ENCODE assay signal across 22 mouse cellular contexts in the genomic region with DNA sequence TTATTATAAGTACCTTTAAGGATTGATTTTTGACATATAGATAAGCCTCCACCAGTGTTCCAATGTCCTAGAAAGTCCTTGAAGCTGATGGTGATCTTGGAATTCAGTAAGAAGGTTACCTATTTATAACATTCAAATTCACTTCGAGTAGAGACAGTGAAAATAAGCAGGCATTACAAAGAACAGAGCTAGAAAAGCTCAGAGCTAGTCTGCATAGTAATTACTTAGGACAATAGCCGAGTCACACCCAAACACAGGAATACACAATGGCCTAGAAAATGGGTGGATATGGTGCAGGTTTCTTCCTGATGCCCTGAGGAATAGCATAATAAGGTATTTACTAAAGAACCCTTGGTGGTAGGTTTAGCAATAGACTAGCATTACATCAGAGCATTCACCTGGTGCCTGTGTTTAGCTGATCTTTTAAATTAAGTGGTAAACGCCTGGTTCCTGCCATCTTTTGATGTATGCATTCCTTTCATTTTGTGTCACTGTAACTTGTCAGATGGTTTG.
DNase-seq lines count a peak whose midpoint lies in the region; TF ChIP-seq lines count a peak whose summit lies in the region.
"Had no signal": no experiment of that assay in that cellular context is flagged by ENCODE, and none has a peak within 500 bp of the region (broad histone marks: within the 10 kb centered on the region; RNA-seq: fewer than 3 reads in every experiment).

No protein-coding gene starts in this region.

- peaks cover 5% of the 10 kb centered on the region for H3K9me3 ChIP-seq in ES-Bruce4 (replicated peaks; ENCODE audit: control insufficient read depth, insufficient read depth, low read length, poor library complexity, severe bottlenecking)
- H3K9me3 ChIP-seq: embryonic facial prominence, embryonic 13.5 days; embryonic facial prominence, embryonic 15.5 days; forebrain, embryonic 10.5 days; forebrain, embryonic 12.5 days had no signal

- 0 out of 2 replicates have a peak, but pooled peaks have one; percentile 56 for TF ChIP-seq EP300 in ES-Bruce4 (IDR thresholded peaks at IDR 0.05; ENCODE audit: insufficient read depth, low read depth, low read length)

- peaks cover 3% of the 10 kb centered on the region for H3K4me1 ChIP-seq in ES-Bruce4 (ENCODE audit: control insufficient read depth, insufficient read depth, low read length)
- H3K4me1 ChIP-seq: embryonic facial prominence, embryonic 13.5 days; embryonic facial prominence, embryonic 15.5 days; forebrain, embryonic 10.5 days; forebrain, embryonic 12.5 days had no signal

- no peak for TF ChIP-seq CTCF in ES-Bruce4 (IDR thresholded peaks at IDR 0.05; ENCODE audit: low read depth, low read length)

- no peak overlapping the region for H3K9ac ChIP-seq in ES-Bruce4 (ENCODE audit: low read depth, poor library complexity, severe bottlenecking)
- H3K9ac ChIP-seq: embryonic facial prominence, embryonic 13.5 days; embryonic facial prominence, embryonic 15.5 days; forebrain, embryonic 12.5 days had no signal

- DNase-seq in ES-CJ7 (ENCODE audit: low read depth, low spot score) (peak; percentile 91), R1 (ENCODE audit: low read depth, low spot score) (peak; percentile 95)
- DNase-seq in right cerebral cortex, adult 2 months (ENCODE audit: low spot score in 2 of 2): no peak
- no peak for DNase-seq in thymus, postnatal 10 days (ENCODE audit: low spot score in 2 of 2)
- no peak for DNase-seq in right cerebral cortex, adult 18-20 months
- DNase-seq: adrenal gland, adult 2 months; adrenal gland, postnatal 10 days; adrenal gland, postnatal 25 days; cerebellum, adult 11 months; cerebellum, adult 18-20 months; cerebellum, adult 8-10 months; cerebellum, adult 9-11 months; cerebellum, postnatal 14 days; cerebellum, postnatal 36 days; embryo, embryonic 11 days had no signal

- no peak for TF ChIP-seq POLR2A in ES-Bruce4 (IDR thresholded peaks at IDR 0.05; ENCODE audit: insufficient read depth, low read length)

- H3K27me3 ChIP-seq in ES-Bruce4 (ENCODE audit: control insufficient read depth, insufficient read depth, low read length, poor library complexity, severe bottlenecking): no peaks in the 10 kb centered on the region
- H3K27me3 ChIP-seq: embryonic facial prominence, embryonic 13.5 days; embryonic facial prominence, embryonic 15.5 days; forebrain, embryonic 12.5 days had no signal

- peak overlapping the region; percentile 99 for H3K27ac ChIP-seq in ES-Bruce4 (ENCODE audit: insufficient read depth, low read length)
- H3K27ac ChIP-seq: embryonic facial prominence, embryonic 13.5 days; embryonic facial prominence, embryonic 15.5 days; forebrain, embryonic 10.5 days; forebrain, embryonic 12.5 days had no signal

- H3K36me3 ChIP-seq in ES-Bruce4 (ENCODE audit: control insufficient read depth, insufficient read depth, low read length, poor library complexity, severe bottlenecking): no peaks in the 10 kb centered on the region
- H3K36me3 ChIP-seq: embryonic facial prominence, embryonic 13.5 days; embryonic facial prominence, embryonic 15.5 days; forebrain, embryonic 10.5 days; forebrain, embryonic 12.5 days; G1E had no signal

- no peak overlapping the region for H3K4me3 ChIP-seq in ES-Bruce4 (ENCODE audit: low read depth, low read length)
- H3K4me3 ChIP-seq: embryonic facial prominence, embryonic 13.5 days; embryonic facial prominence, embryonic 15.5 days; erythroblast, embryonic 14.5 days; forebrain, embryonic 10.5 days; forebrain, embryonic 12.5 days had no signal

Comparison
In these comparisons a context has a peak if more than half of its experiments do, and no peak if none do; other contexts are left out.
1. DNase-seq: peak in ES-CJ7 (single experiment) and R1 (single experiment); none in right cerebral cortex, adult 2 months (0 of 2), thymus, postnatal 10 days (0 of 2) and right cerebral cortex, adult 18-20 months (single experiment).